Comparison of ENCODE assay signal across 11 mouse cellular contexts in genomic region chr12:16587111-16587510, GRCm38 (mm10). TPM values are rescaled to one million over a fixed set of nuclear protein-coding genes. Genes with fewer than 3 reads are reported as not detected.
DNase-seq lines count a peak whose midpoint lies in the region; ATAC-seq and TF ChIP-seq lines count a peak whose summit lies in the region.
"Had no signal": no experiment of that assay in that cellular context is flagged by ENCODE, and none has a peak within 500 bp of the region (broad histone marks: within the 10 kb centered on the region; RNA-seq: fewer than 3 reads in every experiment).

No protein-coding gene starts in this region.

- 67% methylated on average over 2 of the region's 2 CpGs for WGBS in forebrain, embryonic 12.5 days
- WGBS in forebrain, embryonic 15.5 days = 66% methylated on average over 2 of the region's 2 CpGs
- 13% methylated on average over 2 of the region's 2 CpGs for WGBS in liver, adult 2 months
- 76% methylated on average over 2 of the region's 2 CpGs for WGBS in liver, embryonic 11.5 days
- WGBS in intestine, postnatal 0 days = 44% methylated on average over 2 of the region's 2 CpGs
- WGBS in midbrain, embryonic 16.5 days = 80% methylated on average over 2 of the region's 2 CpGs

- H3K36me3 ChIP-seq in forebrain, embryonic 12.5 days (replicated peaks) = no peaks in the 10 kb centered on the region
- no peaks in the 10 kb centered on the region for H3K36me3 ChIP-seq in forebrain, embryonic 15.5 days
- H3K36me3 ChIP-seq in liver, adult 2 months (ENCODE audit: control insufficient read depth, insufficient read depth, low read length) = peaks cover 41% of the 10 kb centered on the region
- no peaks in the 10 kb centered on the region for H3K36me3 ChIP-seq in liver, embryonic 11.5 days (ENCODE audit: control insufficient read depth, insufficient read depth, low read length)
- no peaks in the 10 kb centered on the region for H3K36me3 ChIP-seq in intestine, postnatal 0 days (ENCODE audit: control insufficient read depth, insufficient read depth)
- no peaks in the 10 kb centered on the region for H3K36me3 ChIP-seq in midbrain, embryonic 16.5 days (ENCODE audit: control insufficient read depth, insufficient read depth, low read length)

- H3K27ac ChIP-seq in forebrain, embryonic 12.5 days = no peak overlapping the region
- no peak overlapping the region for H3K27ac ChIP-seq in forebrain, embryonic 15.5 days (replicated peaks)
- H3K27ac ChIP-seq in liver, adult 2 months (replicated peaks; ENCODE audit: insufficient read depth, low read depth, low read length) = peak overlapping the region; percentile 94
- no peak overlapping the region for H3K27ac ChIP-seq in liver, embryonic 11.5 days (ENCODE audit: low read depth, low read length)
- peak overlapping the region; percentile 60 for H3K27ac ChIP-seq in intestine, postnatal 0 days (ENCODE audit: low read depth, low read length)
- H3K27ac ChIP-seq in midbrain, embryonic 16.5 days (ENCODE audit: low read length) = no peak overlapping the region

- H3K27me3 ChIP-seq in forebrain, embryonic 12.5 days = no peaks in the 10 kb centered on the region; the same call in 1 of the 2 replicates
- H3K27me3 ChIP-seq in forebrain, embryonic 15.5 days = no peaks in the 10 kb centered on the region
- H3K27me3 ChIP-seq in liver, adult 2 months (ENCODE audit: control insufficient read depth, insufficient read depth, low read length) = no peaks in the 10 kb centered on the region
- no peaks in the 10 kb centered on the region for H3K27me3 ChIP-seq in liver, embryonic 11.5 days (replicated peaks; ENCODE audit: control insufficient read depth, insufficient read depth, low read length)
- H3K27me3 ChIP-seq in intestine, postnatal 0 days (replicated peaks; ENCODE audit: control insufficient read depth, insufficient read depth, low read length) = no peaks in the 10 kb centered on the region
- no peaks in the 10 kb centered on the region for H3K27me3 ChIP-seq in midbrain, embryonic 16.5 days (ENCODE audit: control insufficient read depth, insufficient read depth, low read depth, low read length)

- ATAC-seq in forebrain, embryonic 12.5 days (ENCODE audit: low FRiP score) = no peak
- no peak for ATAC-seq in forebrain, embryonic 15.5 days (replicated peaks)
- ATAC-seq in liver, embryonic 11.5 days (replicated peaks; ENCODE audit: low FRiP score) = no peak
- no peak for ATAC-seq in intestine, postnatal 0 days
- ATAC-seq in midbrain, embryonic 16.5 days = no peak

- no peak for TF ChIP-seq CTCF in liver, adult 2 months (IDR thresholded peaks at IDR 0.05; ENCODE audit: low read depth, low read length)
- TF ChIP-seq CTCF in intestine, postnatal 0 days (IDR thresholded peaks at IDR 0.05; ENCODE audit: low read depth) = no peak

- peak; percentile 76 for DNase-seq in liver, adult 2 months (ENCODE audit: extremely low read depth, low read depth, low spot score)
- no peak for DNase-seq in liver, embryonic 11.5 days (ENCODE audit: low spot score)
- no peak for DNase-seq in cerebellum, adult 11-12 months
- DNase-seq in adrenal gland, postnatal 36 days = no peak
- DNase-seq: heart, postnatal 4 days; lung, embryonic 14.5 days; thymus, postnatal 4 days had no signal

- peaks cover 52% of the 10 kb centered on the region for H3K79me2 ChIP-seq in liver, adult 2 months (ENCODE audit: control insufficient read depth, insufficient read depth, low read length)

- H3K4me3 ChIP-seq in forebrain, embryonic 12.5 days (replicated peaks) = no peak overlapping the region
- H3K4me3 ChIP-seq in forebrain, embryonic 15.5 days = no peak overlapping the region
- H3K4me3 ChIP-seq in liver, adult 2 months (ENCODE audit: insufficient read depth, low read depth, low read length) = peak overlapping the region; percentile 87
- no peak overlapping the region for H3K4me3 ChIP-seq in liver, embryonic 11.5 days (ENCODE audit: low read depth, low read length)
- no peak overlapping the region for H3K4me3 ChIP-seq in intestine, postnatal 0 days (ENCODE audit: low read depth, low read length)
- peak overlapping the region; percentile 4 for H3K4me3 ChIP-seq in midbrain, embryonic 16.5 days (ENCODE audit: low read depth, low read length)

- no peak overlapping the region for H3K9ac ChIP-seq in forebrain, embryonic 12.5 days
- no peak overlapping the region for H3K9ac ChIP-seq in forebrain, embryonic 15.5 days (replicated peaks)
- H3K9ac ChIP-seq in liver, adult 2 months (ENCODE audit: low read depth, low read length) = peak overlapping the region; percentile 93
- no peak overlapping the region for H3K9ac ChIP-seq in liver, embryonic 11.5 days (ENCODE audit: low read depth, low read length)
- H3K9ac ChIP-seq in intestine, postnatal 0 days (ENCODE audit: low read depth, low read length) = 0 out of 2 replicates have a peak overlapping the region, but pooled peaks have one; percentile 17
- H3K9ac ChIP-seq in midbrain, embryonic 16.5 days (ENCODE audit: low read depth, low read length) = no peak overlapping the region
- H3K9ac ChIP-seq: lung, embryonic 14.5 days had no signal

- peaks cover 76% of the 10 kb centered on the region for H3K4me1 ChIP-seq in forebrain, embryonic 12.5 days
- H3K4me1 ChIP-seq in forebrain, embryonic 15.5 days = peaks cover 48% of the 10 kb centered on the region
- peaks cover 21% of the 10 kb centered on the region for H3K4me1 ChIP-seq in liver, adult 2 months (ENCODE audit: control insufficient read depth, insufficient read depth, low read length)
- H3K4me1 ChIP-seq in liver, embryonic 11.5 days (replicated peaks; ENCODE audit: control insufficient read depth, insufficient read depth, low read length) = peaks cover 55% of the 10 kb centered on the region
- H3K4me1 ChIP-seq in intestine, postnatal 0 days (replicated peaks; ENCODE audit: control insufficient read depth, insufficient read depth, low read length) = peaks cover 16% of the 10 kb centered on the region
- peaks cover 68% of the 10 kb centered on the region for H3K4me1 ChIP-seq in midbrain, embryonic 16.5 days (ENCODE audit: control insufficient read depth, insufficient read depth, low read length)

- 0 out of 2 replicates have a peak, but pooled peaks have one; percentile 16 for TF ChIP-seq POLR2A in liver, adult 2 months (IDR thresholded peaks at IDR 0.05; ENCODE audit: extremely low read depth, insufficient read depth, low read length)

- no peaks in the 10 kb centered on the region for H3K9me3 ChIP-seq in forebrain, embryonic 12.5 days
- H3K9me3 ChIP-seq in forebrain, embryonic 15.5 days = no peaks in the 10 kb centered on the region
- no peaks in the 10 kb centered on the region for H3K9me3 ChIP-seq in liver, embryonic 11.5 days (ENCODE audit: control insufficient read depth, low read length)
- no peaks in the 10 kb centered on the region for H3K9me3 ChIP-seq in intestine, postnatal 0 days (ENCODE audit: control insufficient read depth)
- no peaks in the 10 kb centered on the region for H3K9me3 ChIP-seq in midbrain, embryonic 16.5 days (replicated peaks; ENCODE audit: control insufficient read depth, low read length, poor library complexity, severe bottlenecking)

- 0 out of 2 replicates have a peak overlapping the region, but pooled peaks have one; percentile 74 for H3K4me2 ChIP-seq in forebrain, embryonic 12.5 days
- H3K4me2 ChIP-seq in forebrain, embryonic 15.5 days (replicated peaks) = no peak overlapping the region; the same call in 1 of the 2 replicates
- no peak overlapping the region for H3K4me2 ChIP-seq in liver, embryonic 11.5 days
- H3K4me2 ChIP-seq in intestine, postnatal 0 days (replicated peaks; ENCODE audit: low read depth) = peak overlapping the region; percentile 74
- peak overlapping the region; percentile 73 for H3K4me2 ChIP-seq in midbrain, embryonic 16.5 days (ENCODE audit: low read length)
- H3K4me2 ChIP-seq: lung, embryonic 14.5 days had no signal

RNA-seq across cellular contexts. Expression of gene Lpin1, which starts 23.7 kb away (rescaled TPM):
- polyA plus RNA-seq in forebrain, embryonic 12.5 days (2016; fragmentation: Nextera tagmentation; extraction: Ambion mirVana) = 10.4 and 11.1 TPM in 2 replicates
- 16.2 and 17.5 TPM in 2 replicates for polyA plus RNA-seq in forebrain, embryonic 15.5 days (2015; fragmentation: Nextera tagmentation; extraction: Ambion mirVana)
- 85.8 and 118 TPM in 2 replicates for total RNA-seq in liver, adult 2 months (2014; rRNA removed)
- 11.9 and 19.8 TPM in 2 replicates for polyA plus RNA-seq in liver, adult 2 months (2012; rRNA removed)
- 9.6 and 10.4 TPM in 2 replicates for polyA plus RNA-seq in liver, embryonic 11.5 days (2014; fragmentation: Nextera tagmentation; extraction: Ambion mirVana)
- polyA plus RNA-seq in intestine, postnatal 0 days (2015; fragmentation: Nextera tagmentation; extraction: Ambion mirVana) = 3.1 and 3.6 TPM in 2 replicates
- 21.7 and 22.4 TPM in 2 replicates for polyA plus RNA-seq in midbrain, embryonic 16.5 days (2015; fragmentation: Nextera tagmentation; extraction: Ambion mirVana)
- 100 to 1,000 TPM in 1 of 2 experiments, 10 to 100 TPM in 1; 71.8 to 110 TPM for total RNA-seq in adrenal gland, postnatal 36 days (2021)

Comparison
In these comparisons a context has a peak if more than half of its experiments do, and no peak if none do; other contexts are left out.
1. H3K27ac ChIP-seq: peak in liver, adult 2 months (single experiment) and intestine, postnatal 0 days (single experiment); none in forebrain, embryonic 12.5 days (single experiment), forebrain, embryonic 15.5 days (single experiment), liver, embryonic 11.5 days (single experiment) and midbrain, embryonic 16.5 days (single experiment).
2. H3K4me2 ChIP-seq: peak in forebrain, embryonic 12.5 days (single experiment), intestine, postnatal 0 days (single experiment) and midbrain, embryonic 16.5 days (single experiment); none in forebrain, embryonic 15.5 days (single experiment) and liver, embryonic 11.5 days (single experiment).
3. H3K4me3 ChIP-seq: peak in liver, adult 2 months (single experiment) and midbrain, embryonic 16.5 days (single experiment); none in forebrain, embryonic 12.5 days (single experiment), forebrain, embryonic 15.5 days (single experiment), liver, embryonic 11.5 days (single experiment) and intestine, postnatal 0 days (single experiment).
4. H3K9ac ChIP-seq: peak in liver, adult 2 months (single experiment) and intestine, postnatal 0 days (single experiment); none in forebrain, embryonic 12.5 days (single experiment), forebrain, embryonic 15.5 days (single experiment), liver, embryonic 11.5 days (single experiment) and midbrain, embryonic 16.5 days (single experiment).